Mouse (Mus musculus): ENCODE results near the gene Zcrb1. TPM values are rescaled to one million over a fixed set of nuclear protein-coding genes. Genes with fewer than 3 reads are reported as not detected.

Zcrb1 gene
- total and polyA plus RNA-seq, 3 experiments: 49.1 to 146 (median 60.3) TPM

GRCm38 (mm10) chr15:93371838-93372237 lies 26.3 kb downstream of the Zcrb1 start:
- in situ Hi-C loops (cut with MboI; ENCODE audit: low pct_ligation_motif_present, low pct_unique_long_range_greater_than_20kb, low sequenced_read_pairs) (loop anchor here (10.0 kb wide), 1 partner anchor 63 kb away; no protein-coding TSS in a partner anchor), dilution Hi-C loops (cut with MboI; ENCODE audit: extremely low pct_ligation_motif_present, extremely low pct_unique_long_range_greater_than_20kb, low sequenced_read_pairs) (no loop called here)
- Histone ChIP-seq H3K4me3 (replicated peaks in 1 of 3; ENCODE audit: low read depth in 2 of 3, low read length in 2 of 3, poor library complexity in 1 of 3) (no peak overlapping the region), H3K4me2 (ENCODE audit: insufficient read depth, low read depth, poor library complexity, severe bottlenecking) (no peak overlapping the region), H3K27me3 (replicated peaks) (no peaks in the 10 kb centered on the region), H3K4me1 (ENCODE audit: control insufficient read depth in 1 of 2, insufficient read depth in 2 of 2) (peaks cover 0 to under 1% of the 10 kb centered on the region in 2 experiments; a peak in 1 of 4 replicates), H3K79me2 (replicated peaks; ENCODE audit: control insufficient read depth, extremely low read depth, insufficient read depth, poor library complexity, severe bottlenecking) (no peaks in the 10 kb centered on the region), H3K9me3 (replicated peaks; ENCODE audit: low read length) (no peaks in the 10 kb centered on the region), H3K27ac (ENCODE audit: insufficient read depth, low read depth) (no peak overlapping the region), H3K36me3 (replicated peaks in 1 of 2; ENCODE audit: control insufficient read depth in 1 of 2, insufficient read depth in 1 of 2, low read length in 1 of 2) (no peaks in the 10 kb centered on the region), H3K9ac (ENCODE audit: insufficient read depth, low read depth) (no peak overlapping the region)
- TF ChIP-seq RAD21 (IDR thresholded peaks at IDR 0.05; ENCODE audit: low read depth, low read length) (peak; percentile 7), SMC3 (IDR thresholded peaks at IDR 0.05; ENCODE audit: low read depth, low read length) (peak; percentile 10; the same call in 1 of the 2 replicates), CTCF (conservative IDR thresholded peaks at IDR 0.05 in 1 of 2, IDR thresholded peaks at IDR 0.05 in 1 of 2; ENCODE audit: low read depth in 2 of 2, low read length in 2 of 2) (peak in 1 of 2 experiments; percentile 29; a peak in 2 of 4 replicates), ZMIZ1 (IDR thresholded peaks at IDR 0.05; ENCODE audit: low read depth, low read length) (no peak)
- no peak for DNase-seq (ENCODE audit: extremely low read depth)

- H3K36me3 ChIP-seq (replicated peaks in 1 of 2; ENCODE audit: control insufficient read depth in 1 of 2, insufficient read depth in 1 of 2, low read length in 1 of 2): no peaks in the 10 kb centered on the region
- H3K4me1 ChIP-seq (ENCODE audit: control insufficient read depth in 1 of 2, insufficient read depth in 2 of 2): peaks cover 3 to 6% of the 10 kb centered on the region in 2 experiments; a peak in 2 of 4 replicates
- dilution Hi-C loops (cut with MboI; ENCODE audit: extremely low pct_ligation_motif_present, extremely low pct_unique_long_range_greater_than_20kb, low sequenced_read_pairs): no loop called here
- in situ Hi-C loops (cut with MboI; ENCODE audit: low pct_ligation_motif_present, low pct_unique_long_range_greater_than_20kb, low sequenced_read_pairs): no loop called here
- no peaks in the 10 kb centered on the region for H3K27me3 ChIP-seq (replicated peaks)
- DNase-seq (ENCODE audit: extremely low read depth): no peak
- TF ChIP-seq SMC3 (IDR thresholded peaks at IDR 0.05; ENCODE audit: low read depth, low read length) (no peak), RAD21 (IDR thresholded peaks at IDR 0.05; ENCODE audit: low read depth, low read length) (no peak), EP300 (IDR thresholded peaks at IDR 0.05; ENCODE audit: low read length) (no peak), E2F4 (IDR thresholded peaks at IDR 0.05; ENCODE audit: insufficient replicate concordance, low read depth, low read length) (no peak), ZKSCAN1 (IDR thresholded peaks at IDR 0.05; ENCODE audit: borderline replicate concordance, low read depth, low read length) (no peak), KAT2A (IDR thresholded peaks at IDR 0.05; ENCODE audit: insufficient replicate concordance, low read length) (no peak), UBTF (IDR thresholded peaks at IDR 0.05; ENCODE audit: low read depth, low read length) (no peak), JUN (IDR thresholded peaks at IDR 0.05; ENCODE audit: insufficient read depth, low read depth, low read length) (no peak), ZC3H11A (IDR thresholded peaks at IDR 0.05; ENCODE audit: low read depth, low read length) (no peak)
- H3K4me3 ChIP-seq (replicated peaks in 1 of 3; ENCODE audit: low read depth in 2 of 3, low read length in 2 of 3, poor library complexity in 1 of 3): no peak overlapping the region
- H3K9me3 ChIP-seq (replicated peaks; ENCODE audit: low read length): no peaks in the 10 kb centered on the region
- H3K27ac ChIP-seq (ENCODE audit: insufficient read depth, low read depth): no peak overlapping the region
- H3K4me2 ChIP-seq (ENCODE audit: insufficient read depth, low read depth, poor library complexity, severe bottlenecking): no peak overlapping the region
- no peaks in the 10 kb centered on the region for H3K79me2 ChIP-seq (replicated peaks; ENCODE audit: control insufficient read depth, extremely low read depth, insufficient read depth, poor library complexity, severe bottlenecking)
- no peak overlapping the region for H3K9ac ChIP-seq (ENCODE audit: insufficient read depth, low read depth)
These were observed 29.6 kb downstream of the Zcrb1 start for GRCm38 (mm10) chr15:93368558-93368957.

- no peak for TF ChIP-seq SIN3A (IDR thresholded peaks at IDR 0.05; ENCODE audit: low read length)
- TF ChIP-seq MAX (IDR thresholded peaks at IDR 0.05; ENCODE audit: low read length): no peak
- TF ChIP-seq ELF1 (IDR thresholded peaks at IDR 0.05; ENCODE audit: low read depth, low read length): no peak
- no peak for TF ChIP-seq HCFC1 (IDR thresholded peaks at IDR 0.05; ENCODE audit: low read depth, low read length)
- no peak for TF ChIP-seq ZMIZ1 (IDR thresholded peaks at IDR 0.05; ENCODE audit: low read depth, low read length)
- Histone ChIP-seq H3K9me3 (replicated peaks; ENCODE audit: low read length) (no peaks in the 10 kb centered on the region), H3K9ac (ENCODE audit: insufficient read depth, low read depth) (no peak overlapping the region), H3K4me1 (ENCODE audit: control insufficient read depth in 1 of 2, insufficient read depth in 2 of 2) (peaks cover 3 to 6% of the 10 kb centered on the region in 2 experiments; a peak in 2 of 4 replicates), H3K79me2 (replicated peaks; ENCODE audit: control insufficient read depth, extremely low read depth, insufficient read depth, poor library complexity, severe bottlenecking) (no peaks in the 10 kb centered on the region), H3K27ac (ENCODE audit: insufficient read depth, low read depth) (no peak overlapping the region), H3K4me2 (ENCODE audit: insufficient read depth, low read depth, poor library complexity, severe bottlenecking) (no peak overlapping the region), H3K36me3 (replicated peaks in 1 of 2; ENCODE audit: control insufficient read depth in 1 of 2, insufficient read depth in 1 of 2, low read length in 1 of 2) (no peaks in the 10 kb centered on the region), H3K4me3 (replicated peaks in 1 of 3; ENCODE audit: low read depth in 2 of 3, low read length in 2 of 3, poor library complexity in 1 of 3) (no peak overlapping the region), H3K27me3 (replicated peaks) (no peaks in the 10 kb centered on the region)
- dilution Hi-C loops (cut with MboI; ENCODE audit: extremely low pct_ligation_motif_present, extremely low pct_unique_long_range_greater_than_20kb, low sequenced_read_pairs) (no loop called here), in situ Hi-C loops (cut with MboI; ENCODE audit: low pct_ligation_motif_present, low pct_unique_long_range_greater_than_20kb, low sequenced_read_pairs) (no loop called here)
- DNase-seq (ENCODE audit: extremely low read depth): no peak
These were observed 32.6 kb downstream of the Zcrb1 start for GRCm38 (mm10) chr15:93365561-93365960.

All from CH12.LX (cell line).